Mouse (Mus musculus) thymus, adult 2 months (tissue): Measurements from ENCODE around the gene Reep6.

Source experiments
- CTCF ChIP-seq: fragments of 200-500 bp; IDR thresholded peaks from 2 replicates; pipeline ENCODE4 v1.5.1; 2012; ENCODE audit warnings: mild to moderate bottlenecking, control low read depth, low read length, moderate library complexity, borderline replicate concordance; ENCODE audit not compliant: control insufficient read depth, poor library complexity, insufficient read depth; ENCODE audit errors: extremely low read depth
- POLR2A ChIP-seq: fragments of 200-500 bp; IDR thresholded peaks from 2 replicates; pipeline ENCODE4 v1.6.1; 2012; ENCODE audit warnings: mild to moderate bottlenecking, low read length, control low read depth, moderate library complexity; ENCODE audit not compliant: control insufficient read depth, poor library complexity, insufficient read depth; ENCODE audit errors: extremely low read depth

DNA sequence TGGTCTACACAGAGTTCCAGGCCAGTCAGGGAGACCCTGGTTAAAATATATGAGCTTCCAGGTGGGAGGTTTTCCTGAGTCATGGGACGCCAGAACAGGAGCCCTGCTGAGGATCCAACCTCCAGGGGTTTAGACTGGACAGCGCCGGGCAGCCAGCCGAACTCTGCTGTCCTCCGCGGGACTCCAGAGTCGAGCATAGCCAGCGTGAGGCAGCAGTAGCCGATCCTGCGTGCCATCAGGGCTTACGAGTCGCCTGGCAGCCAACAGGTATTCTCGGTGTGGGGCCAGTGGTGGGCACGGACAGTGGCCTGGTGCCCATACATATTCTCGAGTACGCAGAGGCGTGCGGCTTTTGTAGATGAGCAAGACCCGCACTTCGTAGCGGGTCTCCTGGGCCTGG is 11.3 kb downstream of the Reep6 start:
- TF ChIP-seq CTCF (no peak), POLR2A (no peak)
